Mouse (Mus musculus): ENCODE measurements around the gene Setd5. TPM values are rescaled to one million over a fixed set of nuclear protein-coding genes. Genes with fewer than 3 reads are reported as not detected.

Setd5 gene
- polyA plus RNA-seq (2012; rRNA removed) = 26.5 and 41.0 TPM in 2 replicates

DNA sequence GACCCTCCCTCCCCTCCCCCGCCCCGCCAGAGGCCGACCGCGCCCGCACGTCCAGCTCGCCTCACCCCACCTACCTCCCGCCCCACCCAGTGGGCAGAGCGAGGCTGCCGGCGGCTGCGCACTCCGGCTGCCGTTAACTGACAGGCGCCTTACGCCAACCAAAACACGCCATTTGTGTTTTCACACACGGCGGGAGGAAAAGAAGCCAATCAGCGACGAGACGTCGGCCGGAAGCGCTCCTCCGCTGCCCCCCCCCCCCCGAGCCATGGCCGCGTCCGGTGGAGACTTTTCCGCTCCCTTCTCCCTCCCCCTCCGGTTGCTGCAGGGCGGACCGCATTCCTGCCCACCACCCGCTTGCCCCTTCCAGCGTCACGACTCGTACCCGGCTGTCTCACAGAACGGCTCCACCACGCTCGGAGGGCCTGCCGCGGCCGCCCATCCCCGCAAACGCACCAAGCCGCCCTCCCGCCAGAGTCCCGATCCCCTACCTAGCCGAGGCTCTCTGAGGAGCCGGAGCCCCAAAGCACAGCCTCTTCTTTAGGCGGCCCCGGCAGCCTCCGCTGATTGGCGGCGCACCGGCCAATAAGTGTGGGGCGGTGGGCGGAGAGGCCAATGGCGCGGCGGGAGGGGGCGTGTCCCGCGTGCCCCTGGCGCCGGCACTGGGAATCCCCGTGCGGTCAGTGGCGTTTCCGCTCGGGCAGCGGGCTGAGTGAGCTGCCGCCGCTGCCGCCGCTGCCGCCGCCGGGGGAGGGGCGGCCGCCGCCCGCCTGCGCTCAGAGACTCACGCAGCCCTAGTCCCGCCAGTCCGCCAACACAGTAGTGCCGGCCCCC, at the start of gene Setd5:
Gene Setd5 (plus strand): TSS at position 680 of the 831 bp plus-strand sequence.

DNA sequence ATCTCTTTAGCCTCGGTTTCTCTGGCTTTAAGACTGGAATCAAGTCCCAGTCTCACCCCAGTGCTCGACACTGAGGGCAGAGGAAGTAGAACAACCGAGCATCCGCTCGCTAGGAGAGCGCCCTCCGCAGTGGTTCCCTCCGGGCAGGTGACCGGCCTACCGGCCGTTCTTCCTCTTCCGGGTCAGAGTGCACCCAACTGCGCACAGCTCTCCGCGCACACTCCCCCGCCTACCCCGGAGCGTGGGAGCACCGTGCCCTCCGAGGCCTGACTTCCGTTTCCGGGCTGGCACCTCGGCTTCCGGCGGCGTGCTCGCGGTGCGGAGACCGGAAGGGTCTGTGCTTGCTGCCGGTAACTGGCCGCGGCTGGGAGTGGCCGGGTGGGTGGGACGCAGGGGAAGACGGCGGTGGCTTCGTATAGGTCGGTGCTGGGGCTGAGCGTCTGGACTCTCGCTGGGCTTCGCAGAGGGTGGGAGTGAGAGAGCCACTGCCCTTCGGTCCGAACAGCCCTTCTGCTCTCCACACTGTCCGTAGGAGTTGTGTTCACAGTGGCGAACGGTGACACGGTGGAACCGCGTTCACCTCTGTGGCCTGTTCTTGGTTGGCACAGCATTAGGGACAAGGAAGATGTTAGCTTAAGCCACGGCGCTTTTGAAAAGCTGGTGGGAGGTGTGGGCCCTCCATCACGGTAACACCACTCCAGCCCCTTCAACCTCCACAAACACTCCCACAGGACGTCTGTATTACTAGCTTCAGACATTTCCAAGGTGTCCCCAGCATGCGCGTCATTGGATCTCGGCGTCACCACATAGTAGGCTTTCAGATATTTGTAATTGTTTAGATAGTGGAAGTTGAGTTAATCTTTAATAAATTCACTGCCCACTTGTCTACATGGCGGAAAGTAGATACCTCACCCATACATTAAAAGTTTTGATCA, 30.9 kb upstream of the Setd5 start, which contains the start of gene Thumpd3:
Gene Thumpd3 (plus strand): TSS at position 185 of the 935 bp plus-strand sequence.

DNA sequence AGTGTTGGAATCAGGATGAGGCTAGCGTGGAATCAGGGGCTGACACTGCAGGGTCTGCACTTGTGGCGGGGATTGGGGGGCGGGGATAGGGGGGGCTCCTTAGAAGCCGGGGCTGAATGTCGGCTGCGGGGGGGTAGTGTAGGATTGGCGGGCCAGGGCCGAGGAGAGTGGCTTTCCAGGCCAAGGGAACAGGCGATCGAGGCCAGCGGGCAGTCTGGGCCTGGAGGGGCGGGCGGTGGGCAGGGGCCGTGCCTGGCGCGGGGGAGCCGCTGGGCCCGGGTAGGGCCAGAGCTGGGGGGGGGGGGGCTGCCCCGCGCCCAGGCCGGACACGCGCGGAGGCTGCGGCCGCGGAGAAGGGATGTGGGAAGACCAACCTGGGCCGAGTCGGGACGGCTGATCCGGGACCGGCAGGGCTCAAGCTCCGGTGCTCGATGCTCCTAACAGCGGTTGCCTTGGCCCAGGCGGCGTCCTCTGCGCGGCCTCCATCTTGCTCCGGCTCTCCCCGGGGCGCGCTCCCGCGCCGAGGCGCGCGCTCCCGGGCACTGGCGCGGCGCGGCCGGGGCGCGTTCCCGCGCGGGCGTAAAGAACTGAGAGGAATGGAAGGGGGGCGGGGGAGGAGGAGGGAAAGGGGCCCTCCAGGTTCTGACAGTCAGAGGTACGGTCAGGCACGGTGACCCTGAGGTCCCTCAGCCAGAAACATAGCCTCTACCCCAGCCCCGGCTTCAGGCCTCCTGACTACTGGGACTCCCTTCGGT, 117.9 kb downstream of the Setd5 start, which contains the start of gene Lhfpl4:
Gene Lhfpl4 (minus strand): TSS at position 544 of the 755 bp plus-strand sequence.

Other genes with a start within 250 kb of the Setd5 start
- 7.9 and 8.7 TPM in 2 replicates for gene Srgap3, start 130.1 kb upstream of the Setd5 start, polyA plus RNA-seq (2012; rRNA removed)
- 5.4 and 8.9 TPM in 2 replicates for gene Thumpd3, start 31.1 kb upstream of the Setd5 start, polyA plus RNA-seq (2012; rRNA removed)
- 0.74 and 0.97 TPM in 2 replicates for gene Lhfpl4, start 118.0 kb downstream of the Setd5 start, polyA plus RNA-seq (2012; rRNA removed)
- gene Mtmr14, start 160.5 kb downstream of the Setd5 start, polyA plus RNA-seq (2012; rRNA removed) = 82.3 and 92.6 TPM in 2 replicates
- gene Cpne9, start 204.9 kb downstream of the Setd5 start, polyA plus RNA-seq (2012; rRNA removed) = 2.9 and 4.4 TPM in 2 replicates
- 24.3 and 26.5 TPM in 2 replicates for gene Brpf1, start 229.8 kb downstream of the Setd5 start, polyA plus RNA-seq (2012; rRNA removed)
- 25.4 and 30.0 TPM in 2 replicates for gene Ogg1, start 249.6 kb downstream of the Setd5 start, polyA plus RNA-seq (2012; rRNA removed)

All from ovary, adult 2 months (tissue).